Mouse (Mus musculus) left cerebral cortex, postnatal 10 days (tissue): ENCODE results near the gene Scamp5. TPM values are rescaled to one million over a fixed set of nuclear protein-coding genes. Genes with fewer than 3 reads are reported as not detected.
A peak's percentile ranks its signal among the peaks of the same experiment; 100 is the strongest.
"Not testable (repeated sequence)": the region's sequence is repeated elsewhere in the genome, so short reads cannot be mapped to it uniquely, and the experiment has no call there.

Experiments used
- DNase-seq, 2 experiments: peaks; one replicate each; pipeline ENCODE4 v3.0.0; 2021 to 2022; ENCODE audit warnings: low spot score in 2 of 2, mixed read lengths in 1 of 2; ENCODE audit errors: extremely low spot score in 1 of 2
- intact Hi-C: fragments of 180-260 bp; cut with DNase I; formaldehyde crosslinking; loops from one replicate; pipeline ENCODE4 v1.15.1; 2025
- total RNA-seq, 2 experiments: library from RNA; stranded (reverse); gene quantifications; 2 replicates each; pipeline ENCODE4 v1.2.3; 2021

The Scamp5 gene
- total RNA-seq, 2 experiments from 2014 or later: 387 to 389 TPM

GRCm38 (mm10) chr9:57462866-57463265 lies 5.0 kb downstream of the Scamp5 start:
- intact Hi-C loops: no loop called here
- no peak for DNase-seq

- DNase-seq: no peak
- intact Hi-C loops: no loop called here
These were observed 8.2 kb downstream of the Scamp5 start for GRCm38 (mm10) chr9:57459707-57460106.

GRCm38 (mm10) chr9:57453516-57453915 lies 14.3 kb downstream of the Scamp5 start:
- intact Hi-C loops: no loop called here
- DNase-seq: no peak

- no peak for DNase-seq
- intact Hi-C loops: no loop called here
These were observed 15.0 kb downstream of the Scamp5 start for GRCm38 (mm10) chr9:57452624-57453462.

GRCm38 (mm10) chr9:57449715-57450114 lies 18.1 kb downstream of the Scamp5 start:
- intact Hi-C loops: no loop called here
- no peak for DNase-seq

- intact Hi-C loops: no loop called here
- no peak for DNase-seq
These were observed 27.2 kb downstream of the Scamp5 start for GRCm38 (mm10) chr9:57440620-57441019.

GRCm38 (mm10) chr9:57439522-57440295 lies 28.2 kb downstream of the Scamp5 start, which contains the start of gene Ppcdc:
TSS of gene Ppcdc (minus strand) at chr9:57440124.
- intact Hi-C loops: no loop called here
- peak; percentile 94 to 95 for DNase-seq

GRCm38 (mm10) chr9:57439083-57439482 lies 28.8 kb downstream of the Scamp5 start:
- no peak for DNase-seq
- intact Hi-C loops: no loop called here

GRCm38 (mm10) chr9:57437896-57438614 lies 29.8 kb downstream of the Scamp5 start:
- DNase-seq: no peak
- intact Hi-C loops: no loop called here

GRCm38 (mm10) chr9:57436166-57436565 lies 31.7 kb downstream of the Scamp5 start:
- intact Hi-C loops: no loop called here
- no peak for DNase-seq

- intact Hi-C loops: loop anchor here (5.0 kb wide), 2 partner anchors 222 to 272 kb away; no protein-coding TSS in a partner anchor
- no peak for DNase-seq
These were observed 33.3 kb downstream of the Scamp5 start for GRCm38 (mm10) chr9:57434405-57435165.

GRCm38 (mm10) chr9:57433097-57434032 lies 34.5 kb downstream of the Scamp5 start:
- peak; percentile 81 to 86 for DNase-seq
- intact Hi-C loops: loop anchor here (1.0 to 5.0 kb wide), 3 partner anchors 174 to 271 kb away; no protein-coding TSS in a partner anchor

- no peak for DNase-seq
- intact Hi-C loops: loop anchor here (5.0 kb wide), 2 partner anchors 220 to 270 kb away; no protein-coding TSS in a partner anchor
These were observed 35.4 kb downstream of the Scamp5 start for GRCm38 (mm10) chr9:57432480-57432879.

- DNase-seq: peak in 1 of 2 experiments; percentile 42
- intact Hi-C loops: loop anchor here (5.0 kb wide), 2 partner anchors 219 to 269 kb away; no protein-coding TSS in a partner anchor
These were observed 36.7 kb downstream of the Scamp5 start for GRCm38 (mm10) chr9:57431202-57431601.

- intact Hi-C loops: no loop called here
- DNase-seq: no peak
These were observed 39.5 kb downstream of the Scamp5 start for GRCm38 (mm10) chr9:57428391-57428790.

GRCm38 (mm10) chr9:57427937-57428336 lies 39.9 kb downstream of the Scamp5 start:
- intact Hi-C loops: no loop called here
- no peak for DNase-seq

GRCm38 (mm10) chr9:57427123-57427522 lies 40.7 kb downstream of the Scamp5 start:
- intact Hi-C loops: not testable (repeated sequence)

More at GRCm38 (mm10) chr9:57427123-57427522, 40.7 kb downstream of the Scamp5 start:
- not testable (repeated sequence) for DNase-seq
